Mouse (Mus musculus) bone marrow, adult 2 months (tissue): ENCODE data around the gene Car9.
A peak's percentile ranks its signal among the peaks of the same experiment; 100 is the strongest.

Experiments used
- CTCF ChIP-seq: fragments of 200-500 bp; IDR thresholded peaks from 2 replicates; pipeline ENCODE4 v1.5.1; 2011; ENCODE audit warnings: low read length, control low read depth; ENCODE audit not compliant: control insufficient read depth, insufficient read depth
- POLR2A ChIP-seq: fragments of 200-500 bp; IDR thresholded peaks from 2 replicates; pipeline ENCODE4 v1.6.1; 2011; ENCODE audit warnings: low read depth, mild to moderate bottlenecking, control low read depth, low read length, borderline replicate concordance; ENCODE audit not compliant: control insufficient read depth

DNA sequence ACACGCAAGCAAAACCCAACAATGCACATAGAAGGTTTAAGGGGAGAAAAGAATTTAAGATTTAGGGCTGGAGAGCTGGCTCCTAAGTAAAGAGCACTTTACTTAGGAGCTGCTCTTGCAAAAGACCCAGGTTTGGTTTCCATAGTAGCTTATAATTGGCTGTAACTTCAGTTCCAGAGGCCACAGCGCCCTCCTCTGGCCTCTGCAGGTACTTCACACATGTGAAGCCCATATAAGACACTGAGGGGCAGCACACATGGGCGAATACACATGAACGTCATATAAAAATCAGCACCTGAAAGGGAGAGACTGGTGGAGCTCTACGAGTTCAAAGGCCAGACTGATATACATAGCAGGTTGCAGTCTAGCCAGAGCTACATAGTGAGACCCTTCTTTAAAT lies 21.1 kb downstream of the Car9 start:
- TF ChIP-seq CTCF (peak; percentile 39), POLR2A (no peak)
